Mouse (Mus musculus) liver, embryonic 16.5 days (tissue): Measurements from ENCODE around the gene Arhgap25. TPM values are rescaled to one million over a fixed set of nuclear protein-coding genes. Genes with fewer than 3 reads are reported as not detected.

Experiments used
- ATAC-seq: fragments of 200-750 bp; cut with Nextera tagmentation; 2 replicates; pipeline ENCODE4 v1.8.0; 2017; ENCODE audit warnings: low read depth, mild to moderate bottlenecking, moderate number of reproducible peaks, moderate library complexity
- H3K27ac ChIP-seq: fragments of 300-500 bp; sonication (generic); 2 replicates; pipeline ENCODE4 v1.5.1; 2014; ENCODE audit warnings: mild to moderate bottlenecking, low read length
- H3K27me3 ChIP-seq: fragments of 300-500 bp; sonication (generic); 2 replicates; pipeline ENCODE4 v1.6.1; 2014; ENCODE audit warnings: low read depth, low read length, mixed read lengths; ENCODE audit not compliant: control insufficient read depth, insufficient read depth
- H3K36me3 ChIP-seq: fragments of 300-500 bp; sonication (generic); 2 replicates; pipeline ENCODE4 v1.6.1; 2014; ENCODE audit warnings: mild to moderate bottlenecking; ENCODE audit not compliant: control insufficient read depth, insufficient read depth
- H3K4me1 ChIP-seq: fragments of 300-500 bp; sonication (generic); 2 replicates; pipeline ENCODE4 v1.6.1; 2014; ENCODE audit warnings: low read depth, low read length, mixed read lengths; ENCODE audit not compliant: control insufficient read depth
- H3K4me2 ChIP-seq: fragments of 300-500 bp; sonication (generic); 2 replicates; pipeline ENCODE4 v1.6.1; 2014; ENCODE audit warnings: low read depth, low read length, mixed read lengths
- H3K4me3 ChIP-seq: fragments of 300-500 bp; sonication (generic); 2 replicates; pipeline ENCODE4 v1.5.1; 2014; ENCODE audit warnings: low read depth, mild to moderate bottlenecking, low read length
- H3K9ac ChIP-seq: fragments of 300-500 bp; sonication (generic); 2 replicates; pipeline ENCODE4 v1.6.1; 2014; ENCODE audit warnings: low read depth, low read length
- H3K9me3 ChIP-seq: fragments of 300-500 bp; sonication (generic); replicated peaks from 2 replicates; pipeline ENCODE4 v1.6.1; 2016; ENCODE audit warnings: low read length; ENCODE audit not compliant: control insufficient read depth
- WGBS: fragments of 180-500 bp; shearing (Covaris S2); extraction: QIAGEN DNeasy Blood & Tissue Kit; methylation state at CpG from one replicate; pipeline ENCODE4 v1.1.7; 2014; ENCODE audit not compliant: insufficient replicate concordance; 5-methylcytosine and 5-hydroxymethylcytosine counted together
- polyA plus RNA-seq: library from polyadenylated mRNA; unstranded; fragments of >200 nt; fragmentation: Nextera tagmentation; extraction: Ambion mirVana; gene quantifications from 2 replicates; pipeline ENCODE4 v1.2.1, GENCODE M21; 2015

Arhgap25 gene
- polyA plus RNA-seq, 1 experiment from 2014 or later = 4.7 TPM

GRCm38 (mm10) chr6:87519809-87520208 is 13.2 kb downstream of the Arhgap25 start:
- H3K9me3 ChIP-seq = no peaks in the 10 kb centered on the region
- no peak overlapping the region for H3K4me3 ChIP-seq
- ATAC-seq = no peak
- 67% methylated on average over 11 of the region's 11 CpGs for WGBS
- no peaks in the 10 kb centered on the region for H3K27me3 ChIP-seq
- no peak overlapping the region for H3K4me2 ChIP-seq
- H3K36me3 ChIP-seq = no peaks in the 10 kb centered on the region
- H3K27ac ChIP-seq = no peak overlapping the region
- peaks cover 6% of the 10 kb centered on the region for H3K4me1 ChIP-seq
- H3K9ac ChIP-seq = no peak overlapping the region

- WGBS = 85% methylated on average over 10 of the region's 10 CpGs
- H3K36me3 ChIP-seq = no peaks in the 10 kb centered on the region
- no peak overlapping the region for H3K4me2 ChIP-seq
- ATAC-seq = no peak
- no peak overlapping the region for H3K4me3 ChIP-seq
- H3K4me1 ChIP-seq = no peaks in the 10 kb centered on the region; the same call in 1 of the 2 replicates
- H3K27me3 ChIP-seq = no peaks in the 10 kb centered on the region
- H3K9me3 ChIP-seq = no peaks in the 10 kb centered on the region
- no peak overlapping the region for H3K9ac ChIP-seq
- H3K27ac ChIP-seq = no peak overlapping the region
Observed at GRCm38 (mm10) chr6:87518622-87519021, 14.4 kb downstream of the Arhgap25 start.

- Histone ChIP-seq H3K4me3 (no peak overlapping the region), H3K36me3 (no peaks in the 10 kb centered on the region), H3K4me1 (no peaks in the 10 kb centered on the region; the same call in 1 of the 2 replicates), H3K9ac (no peak overlapping the region), H3K9me3 (no peaks in the 10 kb centered on the region), H3K4me2 (no peak overlapping the region), H3K27me3 (no peaks in the 10 kb centered on the region), H3K27ac (no peak overlapping the region)
- ATAC-seq = no peak
- 65% methylated on average over 4 of the region's 4 CpGs for WGBS
Observed at GRCm38 (mm10) chr6:87517753-87518409, 15.2 kb downstream of the Arhgap25 start.

GRCm38 (mm10) chr6:87514321-87514720 is 18.7 kb downstream of the Arhgap25 start:
- H3K4me1 ChIP-seq = no peaks in the 10 kb centered on the region
- no peak overlapping the region for H3K27ac ChIP-seq
- H3K27me3 ChIP-seq = no peaks in the 10 kb centered on the region
- no peak overlapping the region for H3K9ac ChIP-seq
- H3K4me3 ChIP-seq = no peak overlapping the region
- ATAC-seq = no peak
- 67% methylated on average over 4 of the region's 4 CpGs for WGBS
- H3K4me2 ChIP-seq = no peak overlapping the region
- H3K36me3 ChIP-seq = no peaks in the 10 kb centered on the region
- H3K9me3 ChIP-seq = no peaks in the 10 kb centered on the region

GRCm38 (mm10) chr6:87513046-87513767 is 19.9 kb downstream of the Arhgap25 start:
- no peak for ATAC-seq
- Histone ChIP-seq H3K4me2 (no peak overlapping the region), H3K27me3 (no peaks in the 10 kb centered on the region), H3K9ac (no peak overlapping the region), H3K4me3 (no peak overlapping the region), H3K36me3 (no peaks in the 10 kb centered on the region), H3K27ac (no peak overlapping the region), H3K9me3 (no peaks in the 10 kb centered on the region), H3K4me1 (no peaks in the 10 kb centered on the region)
- WGBS = 68% methylated on average over 12 of the region's 12 CpGs

GRCm38 (mm10) chr6:87510999-87511398 is 22.1 kb downstream of the Arhgap25 start:
- H3K4me2 ChIP-seq = no peak overlapping the region
- ATAC-seq = no peak
- no peaks in the 10 kb centered on the region for H3K4me1 ChIP-seq
- H3K27ac ChIP-seq = no peak overlapping the region
- WGBS = 36% methylated on average over 4 of the region's 4 CpGs
- H3K36me3 ChIP-seq = no peaks in the 10 kb centered on the region
- no peak overlapping the region for H3K4me3 ChIP-seq
- H3K27me3 ChIP-seq = no peaks in the 10 kb centered on the region
- H3K9me3 ChIP-seq = no peaks in the 10 kb centered on the region
- H3K9ac ChIP-seq = no peak overlapping the region

GRCm38 (mm10) chr6:87509806-87510205 is 23.3 kb downstream of the Arhgap25 start:
- H3K4me1 ChIP-seq = no peaks in the 10 kb centered on the region
- H3K4me2 ChIP-seq = no peak overlapping the region
- H3K9me3 ChIP-seq = no peaks in the 10 kb centered on the region
- ATAC-seq = no peak
- H3K27ac ChIP-seq = no peak overlapping the region
- H3K27me3 ChIP-seq = no peaks in the 10 kb centered on the region
- WGBS = 89% methylated on average over 2 of the region's 2 CpGs
- H3K36me3 ChIP-seq = no peaks in the 10 kb centered on the region
- no peak overlapping the region for H3K9ac ChIP-seq
- no peak overlapping the region for H3K4me3 ChIP-seq

- H3K27ac ChIP-seq = no peak overlapping the region
- H3K36me3 ChIP-seq = no peaks in the 10 kb centered on the region
- no peak overlapping the region for H3K9ac ChIP-seq
- H3K27me3 ChIP-seq = no peaks in the 10 kb centered on the region
- H3K4me1 ChIP-seq = no peaks in the 10 kb centered on the region
- H3K4me2 ChIP-seq = no peak overlapping the region
- no peaks in the 10 kb centered on the region for H3K9me3 ChIP-seq
- 76% methylated on average over 7 of the region's 7 CpGs for WGBS
- no peak overlapping the region for H3K4me3 ChIP-seq
- ATAC-seq = no peak
Observed at GRCm38 (mm10) chr6:87504875-87505274, 28.2 kb downstream of the Arhgap25 start.

- no peaks in the 10 kb centered on the region for H3K27me3 ChIP-seq
- H3K9ac ChIP-seq = no peak overlapping the region
- no peak; the same call in 1 of the 2 replicates for ATAC-seq
- H3K4me1 ChIP-seq = no peaks in the 10 kb centered on the region; the same call in 1 of the 2 replicates
- WGBS = 16% methylated on average over 5 of the region's 5 CpGs
- H3K4me3 ChIP-seq = no peak overlapping the region
- no peaks in the 10 kb centered on the region for H3K9me3 ChIP-seq
- no peak overlapping the region for H3K27ac ChIP-seq
- H3K4me2 ChIP-seq = no peak overlapping the region
- H3K36me3 ChIP-seq = no peaks in the 10 kb centered on the region
Observed at GRCm38 (mm10) chr6:87503976-87504375, 29.1 kb downstream of the Arhgap25 start.
